Mouse (Mus musculus) heart, embryonic 12.5 days (tissue): ENCODE results near the gene Celf2. TPM values are rescaled to one million over a fixed set of nuclear protein-coding genes. Genes with fewer than 3 reads are reported as not detected.

Experiments
- ATAC-seq: fragments of 200-750 bp; cut with Nextera tagmentation; 2 replicates; pipeline ENCODE4 v1.8.0; 2017; ENCODE audit warnings: moderate TSS enrichment, moderate library complexity; ENCODE audit not compliant: insufficient number of reproducible peaks, low FRiP score
- H3K27ac ChIP-seq: fragments of 300-500 bp; sonication (generic); 2 replicates; pipeline ENCODE4 v1.5.1; 2016; ENCODE audit warnings: mild to moderate bottlenecking, moderate library complexity; ENCODE audit not compliant: poor library complexity, severe bottlenecking
- H3K27me3 ChIP-seq: fragments of 300-500 bp; sonication (generic); replicated peaks from 2 replicates; pipeline ENCODE4 v1.6.1; 2016; ENCODE audit warnings: mild to moderate bottlenecking, moderate library complexity
- H3K36me3 ChIP-seq: fragments of 300-500 bp; sonication (generic); 2 replicates; pipeline ENCODE4 v1.6.1; 2016; ENCODE audit warnings: mild to moderate bottlenecking, moderate library complexity
- H3K4me1 ChIP-seq: fragments of 300-500 bp; sonication (generic); replicated peaks from 2 replicates; pipeline ENCODE4 v1.6.1; 2016; ENCODE audit warnings: mild to moderate bottlenecking
- H3K4me2 ChIP-seq: fragments of 300-500 bp; sonication (generic); 2 replicates; pipeline ENCODE4 v1.6.1; 2016; ENCODE audit warnings: mild to moderate bottlenecking, moderate library complexity
- H3K4me3 ChIP-seq: fragments of 300-500 bp; sonication (generic); 2 replicates; pipeline ENCODE4 v1.5.1; 2016; ENCODE audit warnings: mild to moderate bottlenecking
- H3K9ac ChIP-seq: fragments of 300-500 bp; sonication (generic); 2 replicates; pipeline ENCODE4 v1.6.1; 2016; ENCODE audit warnings: mild to moderate bottlenecking, moderate library complexity
- H3K9me3 ChIP-seq: fragments of 300-500 bp; sonication (generic); replicated peaks from 2 replicates; pipeline ENCODE4 v1.6.1; 2016; ENCODE audit warnings: mild to moderate bottlenecking, moderate library complexity
- WGBS: fragments of 180-500 bp; shearing (Covaris S2); methylation state at CpG from one replicate; pipeline ENCODE4 v1.1.7; 2016; 5-methylcytosine and 5-hydroxymethylcytosine counted together
- polyA plus RNA-seq: library from polyadenylated mRNA; unstranded; fragments of >200 nt; fragmentation: Nextera tagmentation; extraction: Ambion mirVana; gene quantifications from 2 replicates; pipeline ENCODE4 v1.2.1, GENCODE M21; 2016

Celf2 gene
- polyA plus RNA-seq, 1 experiment from 2014 or later = 65.8 TPM

- Histone ChIP-seq H3K9me3 (peaks cover 9% of the 10 kb centered on the region), H3K4me3 (peak overlapping the region; percentile 55), H3K9ac (peak overlapping the region; percentile 83), H3K36me3 (peaks cover 15% of the 10 kb centered on the region), H3K4me2 (peak overlapping the region; percentile 78), H3K27me3 (no peaks in the 10 kb centered on the region), H3K4me1 (peaks cover 33% of the 10 kb centered on the region), H3K27ac (peak overlapping the region; percentile 98)
- ATAC-seq = peak; percentile 89
- 4% methylated on average over 28 of the region's 28 CpGs for WGBS
Measured at GRCm38 (mm10) chr2:7080794-7081783, 428.3 kb downstream of the Celf2 start.

GRCm38 (mm10) chr2:7080086-7080485 lies 429.3 kb downstream of the Celf2 start:
- Histone ChIP-seq H3K4me1 (peaks cover 32% of the 10 kb centered on the region), H3K27ac (peak overlapping the region; percentile 98), H3K4me3 (peak overlapping the region; percentile 55), H3K9me3 (peaks cover 9% of the 10 kb centered on the region), H3K9ac (peak overlapping the region; percentile 83; the same call in 1 of the 2 replicates), H3K36me3 (peaks cover 20% of the 10 kb centered on the region), H3K27me3 (no peaks in the 10 kb centered on the region), H3K4me2 (peak overlapping the region; percentile 78)
- no peak for ATAC-seq
- 41% methylated on average over 7 of the region's 7 CpGs for WGBS

DNA sequence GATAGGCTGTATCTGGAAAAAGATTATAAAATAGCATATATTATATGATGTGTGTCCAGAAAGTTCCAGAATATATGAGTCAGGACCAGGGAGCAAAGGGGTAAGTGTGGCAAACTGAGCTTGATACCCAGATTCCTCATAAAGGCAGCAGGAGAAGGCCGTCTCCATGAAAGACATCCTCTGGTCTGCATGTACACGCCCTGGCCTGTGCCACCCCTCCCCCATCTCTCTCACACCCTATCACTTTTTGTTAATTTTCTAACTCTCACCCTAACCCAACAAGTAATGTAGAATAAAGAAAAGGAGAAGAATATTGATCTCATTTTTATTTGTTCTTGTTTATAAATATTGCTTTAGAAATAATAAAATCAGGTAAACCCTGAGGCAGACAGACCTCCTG lies 430.0 kb downstream of the Celf2 start:
- Histone ChIP-seq H3K9me3 (peaks cover 9% of the 10 kb centered on the region), H3K36me3 (peaks cover 20% of the 10 kb centered on the region), H3K27ac (no peak overlapping the region), H3K9ac (no peak overlapping the region), H3K4me3 (no peak overlapping the region; the same call in 1 of the 2 replicates), H3K4me2 (peak overlapping the region; percentile 78), H3K27me3 (no peaks in the 10 kb centered on the region), H3K4me1 (peaks cover 32% of the 10 kb centered on the region)
- no peak for ATAC-seq
- 53% methylated on average over 2 of the region's 2 CpGs for WGBS

- peaks cover 17% of the 10 kb centered on the region for H3K4me1 ChIP-seq
- no peak for ATAC-seq
Measured at GRCm38 (mm10) chr2:7073730-7074129, 435.6 kb downstream of the Celf2 start.

DNA sequence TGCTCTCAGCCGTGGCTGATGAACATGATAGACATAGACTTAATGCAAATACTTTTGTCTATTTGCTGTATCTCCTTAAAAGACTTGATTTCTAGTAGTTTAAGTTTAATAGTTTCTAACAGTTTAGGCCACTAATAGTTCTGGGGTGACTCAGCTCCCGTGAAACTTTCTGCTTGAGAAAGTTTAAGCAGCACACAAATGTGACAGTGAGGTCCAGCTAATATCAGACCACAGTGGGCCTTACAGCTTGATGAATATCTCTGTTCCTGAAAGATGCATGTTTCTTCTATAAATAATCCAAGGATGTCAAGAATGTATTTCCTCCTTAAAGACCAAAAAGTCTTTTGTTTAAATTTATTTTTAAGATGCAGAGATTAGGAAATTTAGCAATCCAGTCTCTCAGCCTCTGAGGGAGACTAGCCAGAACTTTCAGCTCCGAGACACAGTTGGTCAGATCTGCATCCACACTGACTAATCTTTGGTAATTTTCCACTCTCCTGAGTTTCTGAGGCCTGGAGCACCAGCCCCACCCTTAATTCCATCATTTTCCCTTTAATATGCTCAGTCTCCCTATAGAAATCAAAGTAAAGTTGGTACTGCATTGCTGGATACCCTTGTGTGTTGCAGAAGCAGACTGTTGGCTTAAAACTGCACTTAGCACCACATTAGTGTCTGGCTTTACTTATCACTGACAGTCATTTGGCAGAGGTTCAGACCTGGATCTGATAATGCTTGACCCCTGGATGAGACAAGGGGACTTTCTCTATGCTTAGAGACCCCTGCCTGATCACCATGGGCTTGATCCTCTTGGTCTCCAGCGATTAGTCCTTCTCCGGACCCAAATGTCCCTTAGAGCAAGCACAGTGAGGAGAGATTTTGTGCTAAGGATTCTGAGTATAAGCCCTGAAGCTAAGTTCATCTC lies 436.8 kb downstream of the Celf2 start:
- 64% methylated on average over 5 of the region's 5 CpGs for WGBS
- no peak overlapping the region for H3K9ac ChIP-seq
- peaks cover 9% of the 10 kb centered on the region for H3K9me3 ChIP-seq
- peaks cover 28% of the 10 kb centered on the region for H3K4me1 ChIP-seq
- no peak overlapping the region; the same call in 1 of the 2 replicates for H3K27ac ChIP-seq
- no peak overlapping the region for H3K4me2 ChIP-seq
- no peak overlapping the region for H3K4me3 ChIP-seq
- no peaks in the 10 kb centered on the region for H3K27me3 ChIP-seq
- no peak for ATAC-seq
- H3K36me3 ChIP-seq = peaks cover 17% of the 10 kb centered on the region

More at GRCm38 (mm10) chr2:7073730-7074129, 435.6 kb downstream of the Celf2 start:
- H3K9ac ChIP-seq = no peak overlapping the region
- no peak overlapping the region for H3K4me3 ChIP-seq
- H3K4me2 ChIP-seq = no peak overlapping the region
- H3K27ac ChIP-seq = no peak overlapping the region
- no peaks in the 10 kb centered on the region for H3K27me3 ChIP-seq
- 81% methylated on average over 3 of the region's 3 CpGs for WGBS
- peaks cover 9% of the 10 kb centered on the region for H3K9me3 ChIP-seq
- H3K36me3 ChIP-seq = peaks cover 20% of the 10 kb centered on the region

DNA sequence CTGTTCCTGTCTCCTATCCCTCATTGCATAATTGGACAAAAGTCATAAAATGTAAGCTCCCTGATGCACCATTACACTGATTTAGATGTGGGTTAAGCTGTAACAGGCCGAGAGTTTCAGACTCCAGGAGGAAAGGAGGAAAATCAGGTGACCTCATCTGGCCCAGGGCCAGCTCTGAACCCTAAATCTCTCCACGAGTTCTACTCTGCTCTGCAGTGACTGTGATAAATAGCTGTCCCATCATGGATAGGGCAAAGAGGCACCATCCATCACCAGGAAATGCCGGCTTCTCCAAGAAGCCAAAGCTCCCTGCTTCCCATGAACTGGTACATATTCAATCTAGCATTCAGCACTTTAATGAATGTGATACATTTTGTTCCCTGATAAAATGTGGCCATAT lies 439.9 kb downstream of the Celf2 start:
- H3K4me2 ChIP-seq = no peak overlapping the region
- H3K9ac ChIP-seq = no peak overlapping the region
- no peak overlapping the region for H3K4me3 ChIP-seq
- no peaks in the 10 kb centered on the region for H3K9me3 ChIP-seq
- no peaks in the 10 kb centered on the region for H3K27me3 ChIP-seq
- WGBS = 40% methylated on average over 3 of the region's 3 CpGs
- peaks cover 32% of the 10 kb centered on the region for H3K4me1 ChIP-seq
- H3K27ac ChIP-seq = no peak overlapping the region
- no peak for ATAC-seq
- no peaks in the 10 kb centered on the region for H3K36me3 ChIP-seq

- Histone ChIP-seq H3K27ac (no peak overlapping the region), H3K36me3 (no peaks in the 10 kb centered on the region), H3K4me1 (peaks cover 36% of the 10 kb centered on the region), H3K9ac (no peak overlapping the region), H3K9me3 (no peaks in the 10 kb centered on the region), H3K4me3 (no peak overlapping the region), H3K27me3 (no peaks in the 10 kb centered on the region), H3K4me2 (no peak overlapping the region)
- WGBS = 83% methylated on average over 6 of the region's 6 CpGs
- no peak for ATAC-seq
Measured at GRCm38 (mm10) chr2:7068281-7068680, 441.1 kb downstream of the Celf2 start.

DNA sequence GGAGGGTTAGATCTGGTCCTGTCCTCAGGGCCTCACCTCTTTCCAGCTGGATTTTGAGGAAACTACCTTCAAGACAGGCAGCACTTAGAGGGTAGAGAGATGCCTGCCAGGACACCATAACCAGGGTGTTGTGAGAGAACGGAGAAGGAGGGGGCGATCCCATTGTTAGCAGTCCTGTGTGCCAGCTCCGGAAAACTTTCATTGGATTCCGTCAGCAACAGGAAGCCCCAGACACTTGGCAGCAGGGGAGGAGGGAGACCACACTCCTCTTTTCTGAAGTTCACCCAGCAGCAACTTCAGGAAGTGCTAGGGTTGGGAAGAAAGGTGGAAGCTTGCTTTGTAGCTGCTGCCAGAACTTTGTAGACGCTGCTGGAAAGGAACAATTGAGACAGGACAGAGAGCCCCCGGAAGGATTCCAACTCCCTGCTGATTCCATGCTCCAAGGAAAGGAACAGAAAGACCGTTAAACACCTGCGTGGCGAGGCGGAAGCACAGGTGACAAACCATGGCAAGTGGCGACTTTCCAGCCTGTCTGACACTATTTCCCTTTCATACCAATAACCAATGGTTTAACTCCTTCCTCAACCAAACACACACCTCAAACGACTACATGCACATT lies 445.7 kb downstream of the Celf2 start:
- H3K9me3 ChIP-seq = no peaks in the 10 kb centered on the region
- 34% methylated on average over 12 of the region's 12 CpGs for WGBS
- ATAC-seq = peak; percentile 59; the same call in 1 of the 2 replicates

GRCm38 (mm10) chr2:7060490-7061105 lies 448.8 kb downstream of the Celf2 start:
- Histone ChIP-seq H3K36me3 (0 out of 2 replicates have a peak, but pooled peaks cover 3% of the 10 kb centered on the region), H3K4me1 (peaks cover 28% of the 10 kb centered on the region), H3K27me3 (no peaks in the 10 kb centered on the region), H3K4me2 (no peak overlapping the region), H3K9ac (no peak overlapping the region), H3K27ac (no peak overlapping the region), H3K4me3 (no peak overlapping the region), H3K9me3 (peaks cover 2% of the 10 kb centered on the region; the same call in 1 of the 2 replicates)
- ATAC-seq = no peak
- 78% methylated on average over 7 of the region's 7 CpGs for WGBS

More for the DNA sequence above, 445.7 kb downstream of the Celf2 start:
- Histone ChIP-seq H3K27ac (peak overlapping the region; percentile 42), H3K27me3 (no peaks in the 10 kb centered on the region), H3K4me1 (peaks cover 37% of the 10 kb centered on the region), H3K36me3 (no peaks in the 10 kb centered on the region), H3K4me3 (no peak overlapping the region), H3K4me2 (peak overlapping the region; percentile 42), H3K9ac (0 out of 2 replicates have a peak overlapping the region, but pooled peaks have one; percentile 13)

DNA sequence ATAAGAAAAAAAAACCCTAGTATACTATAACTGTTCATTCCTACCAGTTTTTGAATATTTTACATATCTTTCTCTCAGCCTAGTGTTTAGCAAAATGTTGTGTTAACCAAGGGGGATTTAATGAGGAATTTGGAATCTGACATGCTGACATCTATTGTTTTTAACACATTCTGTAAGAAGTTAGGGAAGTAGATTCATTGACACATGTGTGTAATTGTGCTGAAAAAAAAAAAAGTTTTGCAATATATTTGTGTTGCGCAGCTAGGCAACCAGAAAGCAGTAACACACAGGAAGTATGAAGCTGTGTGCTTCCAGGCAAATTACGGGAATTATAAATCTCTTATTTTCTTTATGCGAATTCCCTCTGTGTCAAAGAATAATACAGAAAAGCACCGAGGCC lies 453.0 kb downstream of the Celf2 start:
- H3K36me3 ChIP-seq = 0 out of 2 replicates have a peak, but pooled peaks cover 3% of the 10 kb centered on the region
- no peak overlapping the region for H3K4me2 ChIP-seq
- peaks cover 17% of the 10 kb centered on the region for H3K4me1 ChIP-seq
- no peak overlapping the region for H3K27ac ChIP-seq
- H3K27me3 ChIP-seq = no peaks in the 10 kb centered on the region
- H3K4me3 ChIP-seq = no peak overlapping the region
- no peak overlapping the region for H3K9ac ChIP-seq
- no peak for ATAC-seq
- 88% methylated on average over 4 of the region's 4 CpGs for WGBS
- peaks cover 2% of the 10 kb centered on the region; the same call in 1 of the 2 replicates for H3K9me3 ChIP-seq
